Mouse (Mus musculus) kidney, embryonic 15.5 days (tissue): Measurements from ENCODE around the gene Smc1a. TPM values are rescaled to one million over a fixed set of nuclear protein-coding genes. Genes with fewer than 3 reads are reported as not detected.

ENCODE experiments used
- ATAC-seq: fragments of 200-750 bp; cut with Nextera tagmentation; replicated peaks from 2 replicates; pipeline ENCODE4 v1.8.0; 2017; ENCODE audit warnings: moderate TSS enrichment; ENCODE audit not compliant: low FRiP score
- H3K27ac ChIP-seq: fragments of 300-500 bp; sonication (generic); 2 replicates; pipeline ENCODE4 v1.5.1; 2015; ENCODE audit warnings: mild to moderate bottlenecking, inconsistent platforms
- H3K27me3 ChIP-seq: fragments of 300-500 bp; sonication (generic); 2 replicates; pipeline ENCODE4 v1.6.1; 2015; ENCODE audit warnings: inconsistent platforms
- H3K36me3 ChIP-seq: fragments of 300-500 bp; sonication (generic); 2 replicates; pipeline ENCODE4 v1.6.1; 2015; ENCODE audit warnings: inconsistent platforms
- H3K4me1 ChIP-seq: fragments of 300-500 bp; sonication (generic); 2 replicates; pipeline ENCODE4 v1.6.1; 2015; ENCODE audit warnings: inconsistent platforms
- H3K4me2 ChIP-seq: fragments of 300-500 bp; sonication (generic); 2 replicates; pipeline ENCODE4 v1.6.1; 2015; ENCODE audit warnings: moderate library complexity, mild to moderate bottlenecking, inconsistent platforms
- H3K4me3 ChIP-seq: fragments of 300-500 bp; sonication (generic); replicated peaks from 2 replicates; pipeline ENCODE4 v1.5.1; 2015; ENCODE audit warnings: mild to moderate bottlenecking, inconsistent platforms
- H3K9ac ChIP-seq: fragments of 300-500 bp; sonication (generic); 2 replicates; pipeline ENCODE4 v1.6.1; 2015; ENCODE audit warnings: mild to moderate bottlenecking, inconsistent platforms
- H3K9me3 ChIP-seq: fragments of 300-500 bp; sonication (generic); replicated peaks from 2 replicates; pipeline ENCODE4 v1.6.1; 2016; ENCODE audit warnings: inconsistent platforms
- WGBS: fragments of 180-500 bp; shearing (Covaris S2); methylation state at CpG from one replicate; pipeline ENCODE4 v1.1.7; 2015; ENCODE audit warnings: mixed read lengths; 5-methylcytosine and 5-hydroxymethylcytosine counted together
- polyA plus RNA-seq: library from polyadenylated mRNA; unstranded; fragments of >200 nt; fragmentation: Nextera tagmentation; extraction: Ambion mirVana; gene quantifications from 2 replicates; pipeline ENCODE4 v1.2.1, GENCODE M21; 2015

The Smc1a gene
- 117 and 118 TPM in 2 replicates for polyA plus RNA-seq

GRCm38 (mm10) chrX:152016151-152017145 lies at the start of gene Smc1a, which contains the start of gene Ribc1:
Gene Smc1a (plus strand): TSS chrX:152016428.
Gene Ribc1 (minus strand): TSS chrX:152016295.
- Histone ChIP-seq H3K4me3 (peak within 1 kb of the TSS; percentile 62), H3K27ac (peak within 1 kb of the TSS; percentile 95), H3K4me1 (peaks cover 7% of the 10 kb centered on the region; the same call in 1 of the 2 replicates), H3K36me3 (peaks cover 8% of the 10 kb centered on the region), H3K4me2 (peak within 1 kb of the TSS; percentile 58), H3K9me3 (no peaks in the 10 kb centered on the region), H3K27me3 (peaks cover 29% of the 10 kb centered on the region), H3K9ac (peak within 1 kb of the TSS; percentile 58)
- WGBS = 19% methylated on average over 62 of the region's 64 CpGs
- ATAC-seq = peak; percentile 98

- H3K4me2 ChIP-seq = no peak overlapping the region
- H3K27ac ChIP-seq = no peak overlapping the region
- H3K9me3 ChIP-seq = no peaks in the 10 kb centered on the region
- no peak for ATAC-seq
- H3K4me1 ChIP-seq = no peaks in the 10 kb centered on the region
- peaks cover 63% of the 10 kb centered on the region for H3K27me3 ChIP-seq
- peaks cover 7% of the 10 kb centered on the region; the same call in 1 of the 2 replicates for H3K36me3 ChIP-seq
- no peak overlapping the region for H3K4me3 ChIP-seq
- no peak overlapping the region for H3K9ac ChIP-seq
- 75% methylated on average over 4 of the region's 4 CpGs for WGBS
Measured at GRCm38 (mm10) chrX:151999006-151999710, 17.1 kb upstream of the Smc1a start.

- Histone ChIP-seq H3K9me3 (no peaks in the 10 kb centered on the region), H3K9ac (no peak overlapping the region), H3K4me2 (peak overlapping the region; percentile 65), H3K27me3 (peaks cover 62% of the 10 kb centered on the region), H3K36me3 (peaks cover 11% of the 10 kb centered on the region; the same call in 1 of the 2 replicates), H3K27ac (0 out of 2 replicates have a peak overlapping the region, but pooled peaks have one; percentile 48), H3K4me3 (peak overlapping the region; percentile 48), H3K4me1 (no peaks in the 10 kb centered on the region)
- 37% methylated on average over 9 of the region's 9 CpGs for WGBS
- ATAC-seq = no peak
Measured at GRCm38 (mm10) chrX:152001182-152001684, 15.0 kb upstream of the Smc1a start.

- ATAC-seq = peak; percentile 98
- Histone ChIP-seq H3K4me3 (peak within 1 kb of the TSS; percentile 48), H3K4me1 (no peaks in the 10 kb centered on the region), H3K9ac (peak within 1 kb of the TSS; percentile 43), H3K36me3 (peaks cover 16% of the 10 kb centered on the region), H3K4me2 (peak within 1 kb of the TSS; percentile 65), H3K9me3 (no peaks in the 10 kb centered on the region), H3K27me3 (peaks cover 58% of the 10 kb centered on the region), H3K27ac (peak within 1 kb of the TSS; percentile 48)
- 14% methylated on average over 38 of the region's 41 CpGs for WGBS
Measured at GRCm38 (mm10) chrX:152001737-152002710, 14.2 kb upstream of the Smc1a start, which contains the start of gene Hsd17b10. Gene Hsd17b10 (plus strand): TSS chrX:152001845.

GRCm38 (mm10) chrX:152002865-152003264 lies 13.4 kb upstream of the Smc1a start:
- H3K4me2 ChIP-seq = peak overlapping the region; percentile 65

GRCm38 (mm10) chrX:152007863-152008262 lies 8.4 kb upstream of the Smc1a start:
- H3K36me3 ChIP-seq = peaks cover 20% of the 10 kb centered on the region
- ATAC-seq = no peak
- WGBS = 90% methylated on average over 1 of the region's 1 CpGs

More at GRCm38 (mm10) chrX:152002865-152003264, 13.4 kb upstream of the Smc1a start:
- no peak overlapping the region for H3K27ac ChIP-seq
- no peaks in the 10 kb centered on the region for H3K4me1 ChIP-seq
- ATAC-seq = no peak
- H3K9me3 ChIP-seq = no peaks in the 10 kb centered on the region
- H3K36me3 ChIP-seq = peaks cover 20% of the 10 kb centered on the region
- H3K9ac ChIP-seq = no peak overlapping the region
- WGBS = 70% methylated on average over 2 of the region's 2 CpGs
- H3K27me3 ChIP-seq = peaks cover 58% of the 10 kb centered on the region
- peak overlapping the region; percentile 48 for H3K4me3 ChIP-seq

GRCm38 (mm10) chrX:152015752-152016150 lies 477 bp upstream of the Smc1a start:
- H3K4me2 ChIP-seq = peak overlapping the region; percentile 57
- peak overlapping the region; percentile 95 for H3K27ac ChIP-seq
- peaks cover 8% of the 10 kb centered on the region for H3K36me3 ChIP-seq
- peaks cover 7% of the 10 kb centered on the region; the same call in 1 of the 2 replicates for H3K4me1 ChIP-seq
- 27% methylated on average over 11 of the region's 11 CpGs for WGBS
- peak overlapping the region; percentile 62 for H3K4me3 ChIP-seq
- H3K9me3 ChIP-seq = no peaks in the 10 kb centered on the region
- peaks cover 33% of the 10 kb centered on the region for H3K27me3 ChIP-seq
- peak overlapping the region; percentile 58 for H3K9ac ChIP-seq
- peak; percentile 75 for ATAC-seq

More at GRCm38 (mm10) chrX:152007863-152008262, 8.4 kb upstream of the Smc1a start:
- no peaks in the 10 kb centered on the region for H3K4me1 ChIP-seq
- no peak overlapping the region for H3K4me3 ChIP-seq
- H3K27ac ChIP-seq = no peak overlapping the region
- H3K27me3 ChIP-seq = peaks cover 47% of the 10 kb centered on the region
- H3K9me3 ChIP-seq = no peaks in the 10 kb centered on the region
- H3K9ac ChIP-seq = no peak overlapping the region
- no peak overlapping the region for H3K4me2 ChIP-seq

- H3K9ac ChIP-seq = peak overlapping the region; percentile 51
- peak overlapping the region; percentile 62 for H3K4me3 ChIP-seq
- peaks cover 27% of the 10 kb centered on the region for H3K27me3 ChIP-seq
- no peak for ATAC-seq
- peak overlapping the region; percentile 58 for H3K4me2 ChIP-seq
- WGBS = 17% methylated on average over 14 of the region's 14 CpGs
- no peaks in the 10 kb centered on the region for H3K9me3 ChIP-seq
- peaks cover 7% of the 10 kb centered on the region; the same call in 1 of the 2 replicates for H3K4me1 ChIP-seq
- H3K36me3 ChIP-seq = peaks cover 8% of the 10 kb centered on the region
- peak overlapping the region; percentile 95 for H3K27ac ChIP-seq
Measured at GRCm38 (mm10) chrX:152017186-152017585, 958 bp downstream of the Smc1a start.

- Histone ChIP-seq H3K27me3 (peaks cover 39% of the 10 kb centered on the region), H3K36me3 (peaks cover 15% of the 10 kb centered on the region; the same call in 1 of the 2 replicates), H3K9ac (no peak overlapping the region), H3K4me2 (no peak overlapping the region), H3K27ac (no peak overlapping the region), H3K4me1 (peaks cover 7% of the 10 kb centered on the region; the same call in 1 of the 2 replicates), H3K9me3 (no peaks in the 10 kb centered on the region), H3K4me3 (no peak overlapping the region)
- no peak for ATAC-seq
- WGBS = 74% methylated on average over 2 of the region's 2 CpGs
Measured at GRCm38 (mm10) chrX:152019294-152019693, 3.1 kb downstream of the Smc1a start.

- Histone ChIP-seq H3K27ac (no peak overlapping the region), H3K27me3 (peaks cover 53% of the 10 kb centered on the region), H3K36me3 (peaks cover 58% of the 10 kb centered on the region), H3K4me2 (no peak overlapping the region), H3K9ac (no peak overlapping the region), H3K9me3 (no peaks in the 10 kb centered on the region), H3K4me3 (no peak overlapping the region), H3K4me1 (no peaks in the 10 kb centered on the region)
- ATAC-seq = no peak
Measured at GRCm38 (mm10) chrX:152039865-152040264, 23.6 kb downstream of the Smc1a start.
